Mouse (Mus musculus) thymus, postnatal 25 days (tissue): ENCODE results near the gene Adra2c.

ENCODE experiments used
- DNase-seq: peaks from one replicate; pipeline ENCODE4 v3.0.0; 2022

Adra2c gene

DNA sequence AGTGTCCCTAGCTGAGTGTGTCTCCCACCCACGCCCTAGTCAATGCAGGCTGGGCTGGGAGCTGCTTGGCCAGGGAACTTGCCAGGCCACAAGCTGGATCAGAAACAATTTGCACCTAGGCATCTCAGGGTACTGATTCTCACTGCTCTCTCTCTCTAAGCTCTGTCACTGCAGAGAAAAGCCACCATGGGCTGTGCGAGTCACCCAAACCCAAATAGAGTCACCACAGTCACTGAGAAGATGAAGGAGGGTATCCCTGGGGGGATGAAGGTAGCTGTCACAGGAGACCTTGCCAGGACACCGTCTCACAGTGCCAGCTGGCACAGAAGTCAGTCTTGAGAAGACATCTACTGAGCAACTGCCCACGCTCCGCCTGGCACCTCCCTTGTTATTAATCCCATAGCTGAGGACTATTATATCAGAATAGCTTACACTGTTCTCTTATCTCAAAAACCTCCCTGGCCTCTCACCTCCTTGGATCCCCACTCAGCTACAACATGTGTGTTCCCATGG lies 33.7 kb downstream of the Adra2c start:
- no peak for DNase-seq

DNA sequence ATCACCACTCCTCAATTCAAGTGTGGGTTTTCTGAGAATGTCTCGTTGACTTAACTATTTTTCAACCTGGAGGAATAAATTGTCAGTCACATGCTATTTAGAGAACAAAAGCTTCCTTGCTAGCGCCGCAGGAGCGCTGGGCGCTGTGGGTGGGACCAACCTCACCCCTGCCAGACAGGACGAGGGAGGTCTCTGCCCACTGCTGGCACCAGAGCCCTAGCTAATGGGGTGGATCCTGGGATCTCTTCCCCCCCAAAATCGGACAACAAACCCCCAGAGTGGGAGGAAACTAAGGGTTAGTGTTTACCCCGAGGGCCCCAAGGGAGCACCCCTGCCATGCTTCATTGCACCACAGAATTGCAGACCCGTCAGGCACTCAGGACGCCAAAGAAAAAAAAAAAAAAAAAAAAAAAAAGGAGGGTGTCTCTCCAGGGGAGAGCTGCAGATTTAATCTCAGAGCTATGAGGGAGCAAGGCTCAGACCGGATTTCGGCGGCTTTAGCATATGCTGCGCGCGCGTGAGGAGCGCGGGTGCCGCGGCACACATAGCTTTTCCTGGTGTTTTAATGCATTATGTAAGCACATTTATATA lies 35.2 kb downstream of the Adra2c start:
- no peak for DNase-seq

- DNase-seq, result no peak
Observed at GRCm38 (mm10) chr5:35313826-35314586, 35.9 kb downstream of the Adra2c start.

- DNase-seq, result no peak
Observed at GRCm38 (mm10) chr5:35314629-35315028, 36.5 kb downstream of the Adra2c start.

DNA sequence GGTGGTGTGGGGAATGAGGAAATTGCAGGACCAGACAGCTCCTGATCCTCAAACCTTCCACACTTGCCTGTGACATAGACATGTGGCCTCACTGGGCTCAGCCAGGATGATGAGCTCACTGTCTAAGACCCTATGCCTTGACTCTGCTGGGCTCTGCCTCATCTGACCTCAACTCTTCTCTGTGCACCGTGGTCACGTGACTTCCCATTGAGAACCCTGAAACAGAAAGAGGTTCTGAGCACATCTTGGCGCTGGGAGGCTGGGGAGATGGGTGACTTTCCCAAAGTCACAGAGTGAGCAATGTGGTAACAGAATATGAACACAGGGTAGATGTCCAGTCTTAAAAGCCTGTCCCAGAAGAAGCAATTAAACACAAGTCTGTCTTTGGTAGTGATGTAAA lies 37.1 kb downstream of the Adra2c start:
- no peak for DNase-seq

- DNase-seq, result no peak
Observed at GRCm38 (mm10) chr5:35320650-35321049, 42.5 kb downstream of the Adra2c start.

- DNase-seq, result no peak
Observed at GRCm38 (mm10) chr5:35330822-35331221, 52.7 kb downstream of the Adra2c start.
